Mouse (Mus musculus) spleen, adult 2 months (tissue): Measurements from ENCODE around the gene Ugt1a2. TPM values are rescaled to one million over a fixed set of nuclear protein-coding genes. Genes with fewer than 3 reads are reported as not detected.

Experiments used
- DNase-seq, 2 experiments: peaks; one replicate each; pipeline versions ENCODE4 v3.0.0 to v3.0.0-alpha.2; 2012 to 2021; ENCODE audit warnings: low spot score in 2 of 2, low read depth in 1 of 2
- H3K27ac ChIP-seq: fragments of 200-500 bp; 2 replicates; pipeline ENCODE4 v1.5.1; 2012; ENCODE audit warnings: low read length, inconsistent platforms; ENCODE audit not compliant: insufficient read depth
- H3K27me3 ChIP-seq: fragments of 200-500 bp; 2 replicates; pipeline ENCODE4 v1.6.1; 2012; ENCODE audit warnings: mild to moderate bottlenecking, moderate library complexity, low read length, inconsistent platforms; ENCODE audit not compliant: control insufficient read depth, insufficient read depth
- H3K36me3 ChIP-seq: fragments of 200-500 bp; 2 replicates; pipeline ENCODE4 v1.6.1; 2012; ENCODE audit warnings: mild to moderate bottlenecking, low read length, inconsistent platforms; ENCODE audit not compliant: control insufficient read depth, insufficient read depth
- H3K4me1 ChIP-seq: fragments of 200-500 bp; 2 replicates; pipeline ENCODE4 v1.6.1; 2011; ENCODE audit warnings: inconsistent platforms; ENCODE audit not compliant: control insufficient read depth, insufficient read depth, insufficient read length
- H3K4me3 ChIP-seq: fragments of 200-500 bp; 2 replicates; pipeline ENCODE4 v1.5.1; 2011; ENCODE audit warnings: mild to moderate bottlenecking, inconsistent platforms; ENCODE audit not compliant: insufficient read depth, insufficient read length; ENCODE audit errors: extremely low read depth
- CTCF ChIP-seq: fragments of 200-500 bp; IDR thresholded peaks from 2 replicates; pipeline ENCODE4 v1.5.1; 2011; ENCODE audit warnings: mild to moderate bottlenecking, inconsistent platforms; ENCODE audit not compliant: insufficient read depth, insufficient read length, insufficient replicate concordance; ENCODE audit errors: extremely low read depth
- POLR2A ChIP-seq: fragments of 200-500 bp; IDR thresholded peaks from 2 replicates; pipeline ENCODE4 v1.6.1; 2011; ENCODE audit warnings: low read depth, low read length, inconsistent platforms
- WGBS: fragments of 180-500 bp; shearing (Covaris S2); methylation state at CpG from one replicate; pipeline ENCODE4 v1.1.7; 2018; 5-methylcytosine and 5-hydroxymethylcytosine counted together
- polyA plus RNA-seq: library from polyadenylated mRNA; depleted of rRNA; stranded (reverse); fragments of >200 nt; gene quantifications from 2 replicates; pipeline ENCODE4 v1.2.3, GENCODE M21; 2012; rRNA removed

Ugt1a2 gene
- polyA plus RNA-seq, 1 experiment: 0.13 TPM

DNA sequence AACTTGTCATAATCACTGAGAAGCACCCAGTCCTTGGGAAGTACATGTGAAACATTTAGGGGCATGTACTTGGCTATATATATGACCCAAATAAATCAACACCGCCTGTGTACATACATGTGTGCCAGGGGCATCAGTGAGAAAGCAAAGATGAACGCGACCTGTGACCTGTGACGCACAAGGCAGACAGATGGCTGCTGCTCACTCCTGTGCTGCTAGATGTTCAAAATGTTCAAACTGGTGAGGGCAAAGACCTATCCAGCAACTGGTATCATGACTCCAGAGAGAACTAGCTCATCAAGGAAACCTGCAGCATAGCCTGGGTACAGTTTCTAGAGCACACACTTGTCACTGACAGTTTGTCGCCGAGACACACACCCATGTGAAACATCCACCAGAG is 67.1 kb downstream of the Ugt1a2 start:
- 94% methylated on average over 6 of the region's 6 CpGs for WGBS
- H3K27ac ChIP-seq: no peak overlapping the region
- DNase-seq: no peak
- no peaks in the 10 kb centered on the region for H3K4me1 ChIP-seq
- no peaks in the 10 kb centered on the region for H3K27me3 ChIP-seq
- TF ChIP-seq CTCF: no peak
- TF ChIP-seq POLR2A: no peak
- H3K4me3 ChIP-seq: no peak overlapping the region
- peaks cover 70% of the 10 kb centered on the region for H3K36me3 ChIP-seq

DNA sequence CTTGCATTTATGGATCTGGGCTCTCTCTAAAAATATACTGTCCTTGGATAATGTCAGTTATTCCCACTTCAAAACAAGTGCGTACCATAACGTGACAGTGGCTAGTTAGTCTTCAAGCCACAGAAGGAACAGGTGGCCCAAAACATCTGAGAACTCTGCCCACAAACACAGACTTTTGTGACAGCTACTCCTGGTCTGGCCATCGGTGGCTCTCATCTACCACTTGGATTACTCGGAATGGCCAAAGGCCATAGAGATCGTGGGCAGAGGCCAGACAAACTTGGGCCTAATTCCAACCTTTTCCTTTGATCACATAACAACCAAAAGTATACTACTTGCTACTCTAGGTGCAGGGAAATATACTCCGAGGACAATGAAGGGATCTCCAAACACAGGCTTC is 67.7 kb downstream of the Ugt1a2 start:
- H3K4me1 ChIP-seq: no peaks in the 10 kb centered on the region
- TF ChIP-seq POLR2A (no peak), CTCF (no peak)
- H3K27me3 ChIP-seq: no peaks in the 10 kb centered on the region
- no peak for DNase-seq
- H3K36me3 ChIP-seq: peaks cover 67% of the 10 kb centered on the region
- H3K27ac ChIP-seq: no peak overlapping the region
- WGBS: 81% methylated on average over 6 of the region's 6 CpGs
- no peak overlapping the region for H3K4me3 ChIP-seq

Other genes with a start within 250 kb of the Ugt1a2 start
- 3.3 TPM in 2 replicates for gene Usp40, start 192.1 kb upstream of the Ugt1a2 start, polyA plus RNA-seq
- gene Ugt1a10, start 145.2 kb upstream of the Ugt1a2 start, polyA plus RNA-seq: not detected in 2 replicates
- gene Ugt1a9, start 129.8 kb upstream of the Ugt1a2 start, polyA plus RNA-seq: not detected in 2 replicates
- gene Ugt1a8, start 112.8 kb upstream of the Ugt1a2 start, polyA plus RNA-seq: not detected in 2 replicates
- 1.5 and 3.5 TPM in 2 replicates for gene Ugt1a7c, start 105.5 kb upstream of the Ugt1a2 start, polyA plus RNA-seq
- gene Ugt1a6b, start 97.3 kb upstream of the Ugt1a2 start, polyA plus RNA-seq: 0.29 and 0.90 TPM in 2 replicates
- 0.44 and 1.0 TPM in 2 replicates for gene Ugt1a6a, start 65.8 kb upstream of the Ugt1a2 start, polyA plus RNA-seq
- gene Ugt1a5, start 34.6 kb upstream of the Ugt1a2 start, polyA plus RNA-seq: not detected in 2 replicates
- 1.3 and 2.3 TPM in 2 replicates for gene Dnajb3, start 5.2 kb downstream of the Ugt1a2 start, polyA plus RNA-seq
- 0.22 TPM in 1 of 2 replicates, not detected in the other for gene Ugt1a1, start 11.4 kb downstream of the Ugt1a2 start, polyA plus RNA-seq
- gene Mroh2a, start 26.4 kb downstream of the Ugt1a2 start, polyA plus RNA-seq: 0.23 and 0.42 TPM in 2 replicates
- gene Hjurp, start 77.0 kb downstream of the Ugt1a2 start, polyA plus RNA-seq: 33.6 and 47.2 TPM in 2 replicates
- not detected in 2 replicates for gene Trpm8, start 77.1 kb downstream of the Ugt1a2 start, polyA plus RNA-seq
- gene Spp2, start 206.4 kb downstream of the Ugt1a2 start, polyA plus RNA-seq: 0.37 TPM in 1 of 2 replicates, not detected in the other